Mouse (Mus musculus) embryonic fibroblast, embryonic 13.5 days (primary cell): ENCODE measurements around the gene Acot12.

Experiments
- CTCF ChIP-seq: IDR thresholded peaks from 2 replicates; pipeline ENCODE4 v1.5.1; 2011; ENCODE audit warnings: mild to moderate bottlenecking, control low read depth, low read length, moderate library complexity, borderline replicate concordance; ENCODE audit not compliant: insufficient read depth
- POLR2A ChIP-seq: IDR thresholded peaks from 2 replicates; pipeline ENCODE4 v1.6.1; 2011; ENCODE audit warnings: low read depth, mild to moderate bottlenecking, control low read depth, low read length, moderate library complexity

GRCm38 (mm10) chr13:91760302-91761050, 19.2 kb downstream of the Acot12 start:
- TF ChIP-seq CTCF, result no peak
- TF ChIP-seq POLR2A, result no peak
